ENCODE assay signal across 8 mouse cellular contexts in genomic region chr8:120230715-120231614, GRCm38 (mm10). TPM values are rescaled to one million over a fixed set of nuclear protein-coding genes. Genes with fewer than 3 reads are reported as not detected.
DNase-seq lines count a peak whose midpoint lies in the region; ATAC-seq and TF ChIP-seq lines count a peak whose summit lies in the region.

No protein-coding gene starts in this region.

- TF ChIP-seq CTCF in small intestine, adult 2 months (IDR thresholded peaks at IDR 0.05; ENCODE audit: extremely low read depth, insufficient read length, insufficient replicate concordance, low read depth, low read length), result no peak

- H3K4me1 ChIP-seq in embryonic facial prominence, embryonic 10.5 days, result peaks cover 86% of the 10 kb centered on the region
- peaks cover 51% of the 10 kb centered on the region for H3K4me1 ChIP-seq in hindbrain, embryonic 11.5 days (replicated peaks; ENCODE audit: control insufficient read depth, insufficient read depth, low read length)
- peaks cover 79% of the 10 kb centered on the region for H3K4me1 ChIP-seq in limb, embryonic 14.5 days (ENCODE audit: control insufficient read depth, insufficient read depth, low read length)
- peaks cover 6% of the 10 kb centered on the region for H3K4me1 ChIP-seq in small intestine, adult 2 months (ENCODE audit: control insufficient read depth, insufficient read depth, insufficient read length, low read length)

- 26% methylated on average over 18 of the region's 18 CpGs for WGBS in embryonic facial prominence, embryonic 10.5 days
- 19% methylated on average over 18 of the region's 18 CpGs for WGBS in hindbrain, embryonic 11.5 days
- 18% methylated on average over 18 of the region's 18 CpGs for WGBS in limb, embryonic 14.5 days
- 68% methylated on average over 18 of the region's 18 CpGs for whole genome bisulfite sequencing in small intestine, adult 2 months

- peaks cover 26% of the 10 kb centered on the region for H3K36me3 ChIP-seq in embryonic facial prominence, embryonic 10.5 days (replicated peaks)
- H3K36me3 ChIP-seq in hindbrain, embryonic 11.5 days (ENCODE audit: control insufficient read depth, insufficient read depth, low read length), result no peaks in the 10 kb centered on the region
- H3K36me3 ChIP-seq in limb, embryonic 14.5 days (ENCODE audit: control insufficient read depth, insufficient read depth, low read length), result peaks cover 11% of the 10 kb centered on the region; the same call in 1 of the 2 replicates
- no peaks in the 10 kb centered on the region for H3K36me3 ChIP-seq in small intestine, adult 2 months (ENCODE audit: control insufficient read depth, insufficient read depth, low read length)

- H3K4me3 ChIP-seq in embryonic facial prominence, embryonic 10.5 days, result peak overlapping the region; percentile 80
- peak overlapping the region; percentile 60 for H3K4me3 ChIP-seq in hindbrain, embryonic 11.5 days (ENCODE audit: low read depth, low read length)
- H3K4me3 ChIP-seq in limb, embryonic 14.5 days (replicated peaks; ENCODE audit: low read length), result peak overlapping the region; percentile 66
- peak overlapping the region; percentile 67 for H3K4me3 ChIP-seq in small intestine, adult 2 months (ENCODE audit: low read depth, low read length)

- no peak for ATAC-seq in hindbrain, embryonic 11.5 days (ENCODE audit: low FRiP score)
- no peak for ATAC-seq in limb, embryonic 14.5 days (ENCODE audit: low FRiP score, low read depth)

- peak overlapping the region; percentile 98 for H3K4me2 ChIP-seq in hindbrain, embryonic 11.5 days (replicated peaks; ENCODE audit: low read depth, low read length)
- peak overlapping the region; percentile 98 for H3K4me2 ChIP-seq in limb, embryonic 14.5 days (replicated peaks; ENCODE audit: low read depth, low read length, severe bottlenecking)

- peak overlapping the region; percentile 86; the same call in 1 of the 2 replicates for H3K27ac ChIP-seq in embryonic facial prominence, embryonic 10.5 days (replicated peaks)
- no peak overlapping the region for H3K27ac ChIP-seq in hindbrain, embryonic 11.5 days (ENCODE audit: low read depth, low read length)
- no peak overlapping the region for H3K27ac ChIP-seq in limb, embryonic 14.5 days (replicated peaks; ENCODE audit: low read depth, low read length)
- H3K27ac ChIP-seq in small intestine, adult 2 months (ENCODE audit: insufficient read depth, low read depth, low read length), result no peak overlapping the region

- H3K9me3 ChIP-seq in embryonic facial prominence, embryonic 10.5 days, result no peaks in the 10 kb centered on the region
- no peaks in the 10 kb centered on the region for H3K9me3 ChIP-seq in hindbrain, embryonic 11.5 days (ENCODE audit: control insufficient read depth, low read length)
- H3K9me3 ChIP-seq in limb, embryonic 14.5 days (ENCODE audit: control insufficient read depth, low read length), result no peaks in the 10 kb centered on the region

- H3K27me3 ChIP-seq in embryonic facial prominence, embryonic 10.5 days (replicated peaks; ENCODE audit: low read depth, poor library complexity, severe bottlenecking), result peaks cover 73% of the 10 kb centered on the region
- peaks cover 19% of the 10 kb centered on the region for H3K27me3 ChIP-seq in hindbrain, embryonic 11.5 days (ENCODE audit: control insufficient read depth, insufficient read depth, low read length)
- H3K27me3 ChIP-seq in limb, embryonic 14.5 days (ENCODE audit: control insufficient read depth, insufficient read depth, low read length), result no peaks in the 10 kb centered on the region
- H3K27me3 ChIP-seq in small intestine, adult 2 months (ENCODE audit: control insufficient read depth, insufficient read depth, low read length), result peaks cover 22% of the 10 kb centered on the region

- H3K9ac ChIP-seq in hindbrain, embryonic 11.5 days (ENCODE audit: low read depth, low read length), result peak overlapping the region; percentile 76
- H3K9ac ChIP-seq in limb, embryonic 14.5 days (ENCODE audit: low read depth, low read length, severe bottlenecking), result peak overlapping the region; percentile 67

- no peak for TF ChIP-seq POLR2A in limb, embryonic 14.5 days (IDR thresholded peaks at IDR 0.05; ENCODE audit: borderline replicate concordance, extremely low read depth, insufficient read depth, insufficient read length)
- no peak for TF ChIP-seq POLR2A in small intestine, adult 2 months (IDR thresholded peaks at IDR 0.05; ENCODE audit: low read depth, low read length)

- DNase-seq in ZHBTc4 (ENCODE audit: low read depth, low spot score), result peak; percentile 22
- DNase-seq in embryonic facial prominence, embryonic 10.5 days (ENCODE audit: low spot score), result peak; percentile 35
- DNase-seq in hindbrain, embryonic 11.5 days (ENCODE audit: low spot score), result no peak
- no peak for DNase-seq in limb, embryonic 14.5 days (ENCODE audit: low spot score)
- DNase-seq in layer of hippocampus, postnatal 10 days (ENCODE audit: low spot score in 2 of 2), result no peak
- DNase-seq in spleen, postnatal 36 days (ENCODE audit: low spot score in 2 of 2), result no peak
- no peak for DNase-seq in urinary bladder, postnatal 10 days (ENCODE audit: low spot score)

RNA-seq across cellular contexts. Expression of gene Gse1, which starts 2.7 kb away (rescaled TPM):
- polyA plus RNA-seq in embryonic facial prominence, embryonic 10.5 days (2016; fragmentation: Nextera tagmentation; extraction: Ambion mirVana), result 9.9 and 10.2 TPM in 2 replicates
- polyA plus RNA-seq in hindbrain, embryonic 11.5 days (2014; fragmentation: Nextera tagmentation; extraction: Ambion mirVana), result 16.5 and 17.8 TPM in 2 replicates
- 32.6 and 43.9 TPM in 2 replicates for polyA plus RNA-seq in limb, embryonic 14.5 days (2012; rRNA removed)
- polyA plus RNA-seq in limb, embryonic 14.5 days (2014; fragmentation: Nextera tagmentation; extraction: Ambion mirVana), result 10.2 and 10.3 TPM in 2 replicates
- 29.6 and 55.9 TPM in 2 replicates for polyA plus RNA-seq in small intestine, adult 2 months (2012; rRNA removed)
- total RNA-seq in layer of hippocampus, postnatal 10 days (2021), result 10 to 100 TPM; 65.0 to 79.3 TPM

RNA-seq across cellular contexts. Expression of gene Fam92b, which starts 53.7 kb away (rescaled TPM):
- 0.83 and 0.86 TPM in 2 replicates for polyA plus RNA-seq in embryonic facial prominence, embryonic 10.5 days (2016; fragmentation: Nextera tagmentation; extraction: Ambion mirVana)
- 2.1 and 2.7 TPM in 2 replicates for polyA plus RNA-seq in hindbrain, embryonic 11.5 days (2014; fragmentation: Nextera tagmentation; extraction: Ambion mirVana)
- polyA plus RNA-seq in limb, embryonic 14.5 days (2012; rRNA removed), result not detected in 2 replicates
- polyA plus RNA-seq in limb, embryonic 14.5 days (2014; fragmentation: Nextera tagmentation; extraction: Ambion mirVana), result not detected in 2 replicates
- not detected in 2 replicates for polyA plus RNA-seq in small intestine, adult 2 months (2012; rRNA removed)
- not detected for total RNA-seq in layer of hippocampus, postnatal 10 days (2021)

Comparison
In these comparisons a context has a peak if more than half of its experiments do, and no peak if none do; other contexts are left out.
1. DNase-seq: peak in ZHBTc4 (single experiment) and embryonic facial prominence, embryonic 10.5 days (single experiment); none in hindbrain, embryonic 11.5 days (single experiment), limb, embryonic 14.5 days (single experiment), layer of hippocampus, postnatal 10 days (0 of 2), spleen, postnatal 36 days (0 of 2) and urinary bladder, postnatal 10 days (single experiment).
2. Peak in every context shown above with its lines, with median percentiles within 50 percentile points of each other: H3K4me3 ChIP-seq.